Mouse (Mus musculus): Measurements from ENCODE around the gene Ddx39.

DNA sequence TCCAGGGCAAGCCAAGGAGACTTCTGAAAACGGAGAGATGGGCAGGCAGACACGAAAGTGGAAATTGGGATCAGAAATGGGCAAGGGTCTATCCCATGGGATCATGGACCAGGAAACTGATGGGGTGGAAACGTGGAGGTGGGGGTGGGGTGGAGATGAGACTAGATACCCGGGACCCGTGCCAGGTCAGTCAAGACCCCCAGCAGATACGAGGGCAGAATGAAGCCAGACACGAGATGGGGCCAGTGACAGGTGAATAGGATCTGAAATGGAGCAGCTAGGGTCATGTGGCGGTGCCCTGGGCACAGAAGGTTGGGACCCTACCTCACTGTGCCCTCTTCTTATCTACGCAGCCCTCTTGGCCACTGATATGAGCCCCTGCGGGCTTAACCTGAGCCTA is 47.5 kb upstream of the Ddx39 start:
- TF ChIP-seq EP300 (IDR thresholded peaks at IDR 0.05; ENCODE audit: low read depth in 1 of 2, low read length in 2 of 2) (no peak), MAX (IDR thresholded peaks at IDR 0.05; ENCODE audit: low read length) (no peak), TAL1 (IDR thresholded peaks at IDR 0.05; ENCODE audit: low read length) (no peak), POLR2A (IDR thresholded peaks at IDR 0.05; ENCODE audit: control insufficient read depth in 1 of 2, insufficient read depth in 1 of 2, low read depth in 1 of 2, low read length in 2 of 2, poor library complexity in 1 of 2) (no peak)
